Mouse (Mus musculus) frontal cortex, adult (tissue): ENCODE measurements around the gene Cdca3.

Source experiments
- ATAC-seq: cut with Nextera tagmentation; 2 replicates; pipeline ENCODE4 v1.9.2; 2017; ENCODE audit warnings: mild to moderate bottlenecking, moderate library complexity, mixed read lengths; ENCODE audit not compliant: low TSS enrichment

Cdca3 gene

DNA sequence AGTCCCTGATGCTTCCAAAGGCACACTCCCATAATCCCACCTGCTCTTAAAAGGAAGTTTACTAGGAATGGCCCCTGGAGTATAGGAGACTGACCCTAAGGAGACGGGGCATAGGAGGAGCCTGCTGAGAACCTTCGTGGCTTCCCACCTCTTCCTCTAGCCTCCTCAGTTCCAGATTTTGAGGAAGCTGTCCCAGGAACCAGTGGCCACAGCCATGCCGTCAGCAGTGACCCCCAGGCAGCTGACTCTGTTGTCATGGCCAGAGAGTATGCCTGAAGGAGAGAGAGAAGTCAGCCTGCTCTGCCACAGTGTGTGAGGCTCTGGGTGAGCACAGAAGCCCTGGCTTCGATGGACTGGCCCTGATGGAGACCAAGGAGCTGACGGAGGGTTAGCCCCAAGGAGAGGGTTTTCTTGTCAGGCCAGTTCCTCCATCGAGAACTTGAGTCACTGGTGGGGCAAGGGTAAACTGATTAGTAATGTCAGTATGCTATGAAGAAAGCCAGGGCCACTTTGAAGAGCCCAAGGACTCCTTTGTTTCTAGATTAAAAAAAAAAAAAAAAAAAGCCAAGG lies 5.2 kb downstream of the Cdca3 start:
- no peak for ATAC-seq

DNA sequence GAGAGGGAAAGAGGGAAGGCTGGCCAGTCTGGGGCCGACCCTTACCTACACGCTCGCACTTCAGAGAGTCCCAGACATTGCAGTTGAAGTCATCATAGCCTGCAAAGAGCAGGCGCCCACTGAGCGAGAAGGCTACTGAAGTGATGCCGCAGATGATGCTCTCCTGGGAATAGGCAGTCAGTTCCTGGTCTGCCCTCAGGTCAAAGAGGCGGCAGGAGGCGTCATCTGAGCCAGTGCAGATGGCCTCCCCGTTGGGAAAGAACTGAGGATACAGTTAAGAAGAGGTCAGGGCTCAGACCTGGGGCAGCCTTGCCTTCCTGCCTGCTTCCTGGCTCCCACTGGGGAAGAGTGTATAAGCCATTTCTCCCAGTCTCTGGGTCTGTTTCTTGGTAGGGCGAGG lies 6.2 kb downstream of the Cdca3 start:
- no peak for ATAC-seq

DNA sequence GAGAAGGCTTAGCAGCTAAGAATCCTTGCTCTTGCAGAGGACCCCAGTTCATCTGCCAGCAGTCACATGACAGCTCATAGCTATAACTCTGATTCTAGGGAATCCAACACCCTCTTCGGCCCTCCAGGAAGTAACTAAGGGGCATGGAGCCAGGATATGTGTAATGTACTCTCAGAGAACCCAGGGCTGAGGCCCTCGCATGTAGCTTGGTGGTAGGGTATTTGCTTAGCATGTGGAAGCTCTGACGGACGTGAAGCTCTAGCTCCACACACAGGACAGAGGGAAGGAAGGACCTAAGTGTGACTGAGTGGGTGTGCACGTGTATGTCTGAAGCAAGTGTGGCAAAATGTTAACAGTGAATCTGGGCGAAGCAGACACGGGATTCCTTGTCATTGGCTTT lies 7.1 kb downstream of the Cdca3 start:
- ATAC-seq = 0 out of 2 replicates have a peak, but pooled peaks have one; percentile 24

DNA sequence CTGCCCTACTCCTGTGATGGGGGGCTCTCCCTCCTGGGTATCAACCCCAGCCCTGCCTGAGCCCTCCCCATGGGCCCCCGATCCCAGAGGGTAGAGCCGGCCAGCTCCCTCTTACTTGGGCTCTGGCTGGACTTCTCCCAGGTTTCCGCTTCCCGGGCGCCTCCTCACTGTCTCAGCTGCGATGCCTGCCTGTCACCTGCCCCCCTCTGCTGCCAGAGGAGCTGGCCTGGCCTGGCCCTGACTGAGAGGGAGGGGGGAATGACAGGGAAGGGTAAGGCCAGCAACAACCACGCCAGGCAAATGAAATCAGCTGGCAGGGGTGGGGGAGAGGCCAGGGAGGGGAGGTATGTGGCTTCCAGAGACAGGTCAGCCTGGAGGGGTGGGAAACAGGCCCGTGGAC lies 10.5 kb downstream of the Cdca3 start:
- no peak for ATAC-seq

DNA sequence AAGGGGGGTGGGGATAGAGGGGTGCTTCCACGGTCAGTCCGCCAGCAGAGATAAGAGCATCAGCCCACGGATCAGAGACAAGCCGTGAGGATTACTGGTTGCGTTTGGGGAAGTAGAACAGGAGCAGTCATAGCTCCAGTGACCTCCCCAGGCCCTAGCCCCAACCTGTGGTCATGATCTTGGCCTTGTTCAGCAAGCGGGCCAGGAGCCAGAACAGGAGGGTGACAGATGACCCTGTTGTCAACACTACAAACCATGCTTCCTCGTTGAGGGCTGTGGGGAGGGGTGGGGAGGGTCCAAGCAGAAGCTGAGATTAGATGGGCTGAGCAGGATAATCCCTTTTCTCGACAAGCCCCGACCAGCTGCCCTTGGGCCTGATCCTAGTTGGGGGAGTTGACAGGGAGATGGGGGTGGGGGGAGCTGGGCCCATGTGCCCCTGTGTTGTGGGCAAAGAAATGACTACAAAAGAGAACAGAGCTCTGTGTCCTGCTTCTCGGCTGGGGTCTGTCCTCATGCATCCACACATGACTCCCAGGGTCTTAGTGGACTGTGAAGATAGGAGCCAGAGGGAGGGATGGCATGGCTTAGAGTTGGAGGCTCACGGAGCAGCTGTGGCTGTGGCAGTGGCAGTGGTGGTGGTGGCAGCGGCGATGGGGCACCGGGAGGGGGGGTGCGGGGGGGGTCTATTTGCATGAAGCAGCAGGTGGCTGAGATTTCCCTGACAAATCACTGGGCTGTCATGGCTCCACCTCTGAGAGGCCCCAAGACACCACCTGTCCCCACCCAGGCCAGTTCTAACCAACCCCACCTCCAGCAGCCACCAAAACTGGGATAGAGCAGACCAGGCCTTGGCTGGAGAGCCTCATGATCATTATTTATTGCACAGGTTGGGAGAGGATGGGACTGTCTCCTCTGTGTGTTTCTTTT lies 11.2 kb downstream of the Cdca3 start, which contains the start of gene Gnb3:
TSS of gene Gnb3 (minus strand) at position 35 of the 927 bp plus-strand sequence.
- no peak for ATAC-seq

DNA sequence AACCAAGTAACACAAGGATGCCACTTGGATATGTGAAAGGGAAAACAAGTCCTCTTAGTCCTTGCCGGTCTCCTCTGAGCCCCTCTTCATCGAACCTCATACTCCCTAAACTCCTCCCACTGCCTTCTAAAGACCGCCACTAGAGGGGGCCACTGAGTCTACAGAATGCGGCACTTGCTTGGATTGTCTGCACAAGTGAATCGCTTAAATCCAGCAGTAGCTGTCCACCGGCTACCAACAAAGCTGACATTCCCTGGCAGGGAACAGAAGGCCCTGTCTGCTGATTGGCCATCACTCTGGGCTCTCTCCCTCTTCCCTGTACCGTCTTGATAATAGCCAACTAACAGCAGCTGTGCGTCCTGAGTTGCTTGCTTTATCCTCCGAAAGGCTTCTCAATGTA lies 18.0 kb downstream of the Cdca3 start:
- ATAC-seq = peak; percentile 92

DNA sequence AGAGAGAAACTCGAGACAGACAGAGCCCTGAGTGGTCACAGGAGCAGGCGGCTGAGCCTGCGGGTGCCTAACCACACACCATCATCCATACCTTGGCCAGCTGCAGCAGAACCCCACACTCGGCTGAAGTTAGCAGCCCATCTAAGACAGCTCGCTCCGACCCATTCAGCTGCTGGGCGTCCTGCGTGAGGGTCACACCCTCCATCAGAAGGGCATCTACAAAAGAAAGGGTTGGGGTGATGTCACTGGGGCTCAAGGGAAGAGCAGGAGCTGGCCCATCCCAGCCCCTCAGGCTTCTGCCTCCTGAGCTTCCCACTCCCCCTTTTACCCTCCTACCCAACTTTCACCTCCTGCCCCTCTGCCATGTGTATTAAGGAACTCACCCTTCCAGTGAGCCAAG lies 21.2 kb downstream of the Cdca3 start:
- ATAC-seq = no peak

DNA sequence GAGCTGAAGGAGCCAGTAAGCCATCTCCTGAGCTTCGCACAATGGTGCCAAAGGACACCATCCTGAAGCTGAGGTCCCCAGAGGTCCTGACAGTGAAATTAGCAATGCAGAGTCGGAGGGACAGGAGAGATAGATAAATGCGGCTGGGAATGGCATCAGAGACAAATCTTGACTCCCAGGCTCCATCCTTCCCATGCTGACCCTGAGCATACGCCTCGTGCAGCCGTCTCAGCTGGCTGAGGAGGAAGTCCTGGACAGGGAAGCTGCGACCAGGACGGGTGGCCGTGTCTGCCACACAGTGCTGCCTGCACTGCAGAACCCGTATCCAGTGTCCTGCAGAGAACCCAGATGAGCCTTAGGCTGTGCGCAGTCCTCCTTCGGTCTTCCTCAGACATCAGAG lies 25.3 kb downstream of the Cdca3 start:
- no peak for ATAC-seq

DNA sequence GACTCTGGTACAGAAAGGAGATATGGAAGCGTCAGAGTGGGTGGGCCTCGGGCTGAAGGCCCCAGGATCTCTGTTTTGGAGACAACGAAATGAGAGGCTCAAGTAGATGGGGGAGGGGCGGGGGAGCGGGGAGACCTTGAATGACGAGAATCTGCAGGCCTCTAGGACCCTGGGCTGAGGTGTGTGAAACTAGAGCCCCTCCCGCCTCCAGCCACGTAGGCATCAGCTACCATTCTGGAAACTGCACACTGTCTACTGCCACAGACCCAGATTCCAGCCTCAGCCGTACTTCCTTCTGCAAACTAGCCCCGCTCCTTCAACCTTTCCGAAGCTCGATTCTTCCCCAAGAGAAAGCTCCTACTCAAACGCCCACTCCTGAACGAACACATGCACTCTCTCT lies 27.0 kb downstream of the Cdca3 start:
- ATAC-seq = peak; percentile 20; the same call in 1 of the 2 replicates

DNA sequence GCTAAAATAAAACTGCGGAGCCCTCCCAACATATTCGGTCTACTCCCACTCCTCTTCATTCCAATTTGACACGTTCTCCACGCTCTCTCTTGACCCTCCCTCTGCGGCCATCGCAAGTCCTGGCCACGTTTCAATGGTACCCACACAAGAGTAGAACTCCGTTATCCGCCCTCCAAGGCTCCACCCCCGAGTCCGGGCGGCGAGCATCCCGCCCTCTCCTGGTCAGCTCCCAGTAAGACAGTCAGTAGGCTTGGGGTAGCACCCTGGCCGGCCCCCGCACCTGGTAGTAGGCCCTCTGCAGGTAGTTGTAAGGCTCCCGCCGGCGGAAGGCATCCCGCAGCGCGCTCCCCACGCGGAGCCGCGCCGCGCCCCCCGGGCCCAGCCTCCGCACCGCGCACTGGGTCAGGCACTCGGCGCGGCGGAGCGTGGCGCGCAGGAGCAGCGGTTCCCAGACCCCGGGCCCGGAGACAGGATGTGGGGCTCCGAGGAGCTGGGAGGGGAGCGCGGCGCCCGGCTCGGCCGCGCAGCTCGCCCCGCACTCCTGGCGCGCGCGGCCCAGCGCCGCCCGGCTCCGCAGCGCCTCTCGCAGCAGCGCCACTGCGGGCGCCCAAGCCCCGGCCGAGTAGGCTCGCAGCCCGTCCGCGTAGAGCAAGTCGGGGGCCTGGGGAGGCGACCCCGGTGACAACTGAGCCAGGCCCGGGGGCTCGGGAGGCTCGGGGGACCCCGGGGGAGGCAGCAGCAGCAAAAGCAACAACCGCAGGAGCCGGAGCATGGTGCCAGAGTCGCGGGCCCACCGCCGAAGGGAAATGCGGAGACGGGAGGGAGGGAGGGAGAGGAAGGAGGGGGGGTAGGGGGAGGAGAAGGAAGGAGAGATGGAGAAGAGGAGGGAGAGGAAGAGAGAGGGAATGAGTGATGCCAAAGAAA lies 27.8 kb downstream of the Cdca3 start, which contains the start of gene P3h3:
TSS of gene P3h3 (minus strand) at position 837 of the 924 bp plus-strand sequence.
- peak; percentile 58 for ATAC-seq

DNA sequence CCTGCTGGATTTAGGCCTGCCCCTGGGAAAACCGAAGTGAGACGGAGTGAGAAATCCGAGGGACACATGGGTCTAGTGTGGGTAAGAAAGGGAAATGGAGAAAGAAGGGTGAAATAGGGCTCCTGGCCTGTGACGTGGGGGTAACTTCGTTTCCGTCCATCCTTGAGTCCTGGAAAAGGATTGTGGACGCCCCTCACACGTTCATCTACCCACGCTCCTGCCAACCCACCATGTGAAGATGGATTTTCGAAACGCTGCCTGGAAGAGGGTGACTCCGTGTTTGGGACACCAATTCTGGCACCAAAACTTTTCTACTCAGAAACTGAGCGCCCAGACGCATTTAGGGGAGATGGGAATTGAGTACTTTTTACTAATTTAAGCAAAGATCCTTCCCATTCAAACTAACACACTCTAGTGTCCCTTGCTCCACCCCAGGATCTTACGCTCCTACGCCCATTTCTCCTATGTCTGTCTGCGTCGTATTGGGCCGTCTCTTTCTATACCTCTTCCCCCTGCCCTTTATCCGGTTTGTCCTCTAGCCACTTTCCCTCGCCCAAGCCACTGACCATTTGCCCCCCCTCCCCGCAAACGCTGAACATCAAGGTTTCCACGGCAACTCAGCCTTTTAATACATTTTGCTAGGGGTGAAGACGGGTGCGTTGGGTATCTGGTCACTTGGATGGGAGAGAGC lies 28.6 kb downstream of the Cdca3 start:
- no peak for ATAC-seq

DNA sequence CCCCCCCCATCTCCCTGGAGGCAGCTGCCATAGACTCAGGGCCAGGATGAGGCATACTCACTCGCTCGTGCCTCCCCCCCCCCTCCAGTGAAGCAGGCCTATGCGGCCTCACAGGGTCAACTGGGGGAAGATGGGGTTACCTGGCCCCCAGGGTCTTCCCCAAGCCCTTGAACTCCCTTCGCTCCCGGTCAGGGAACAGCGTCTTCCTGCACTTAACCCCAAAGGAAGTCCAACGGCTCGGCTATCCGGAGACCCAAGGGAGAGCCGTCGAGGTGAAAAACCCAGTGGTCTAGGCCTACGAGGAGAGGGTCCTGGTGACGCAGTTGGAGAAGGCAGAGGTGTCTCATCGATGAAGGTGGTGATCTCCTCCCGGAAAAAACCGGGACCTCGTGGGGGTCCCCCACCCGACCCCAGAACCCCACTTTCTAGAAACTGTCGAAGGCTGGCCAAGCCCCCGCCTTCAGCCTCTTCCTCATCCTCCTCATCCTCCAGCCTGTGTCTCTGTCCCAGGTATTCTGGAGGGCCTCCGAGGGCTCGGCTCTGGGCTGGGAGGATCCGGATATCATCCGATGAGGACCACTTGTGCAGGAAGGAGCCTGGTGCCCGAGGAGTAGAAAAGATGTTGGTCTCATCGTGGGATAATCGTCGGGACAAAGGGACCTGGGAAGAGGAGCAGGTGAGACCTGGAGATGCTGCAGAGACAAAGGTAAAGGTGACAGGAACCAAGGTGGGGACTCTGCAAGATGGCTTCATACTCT lies 29.4 kb downstream of the Cdca3 start:
- ATAC-seq = no peak

DNA sequence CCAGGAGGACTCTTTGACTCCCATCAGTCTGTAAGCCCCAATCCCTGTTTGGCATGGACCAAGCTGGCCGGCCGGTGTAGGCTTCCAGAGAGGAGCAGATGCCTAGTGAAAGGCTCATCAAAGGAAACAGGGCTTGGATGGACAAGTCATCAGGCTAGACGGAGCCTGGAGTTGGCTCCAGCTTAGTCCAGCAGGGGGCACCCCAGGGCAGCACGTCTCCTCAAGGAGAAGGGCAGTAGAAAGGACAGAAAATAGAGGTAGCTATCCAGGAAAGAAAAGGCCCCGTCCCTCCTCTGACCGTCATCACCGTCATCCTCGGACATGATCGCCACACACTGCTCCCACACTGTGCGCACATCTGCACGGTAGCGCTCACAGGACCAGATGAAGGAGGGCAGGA lies 30.4 kb downstream of the Cdca3 start:
- peak; percentile 18 for ATAC-seq

DNA sequence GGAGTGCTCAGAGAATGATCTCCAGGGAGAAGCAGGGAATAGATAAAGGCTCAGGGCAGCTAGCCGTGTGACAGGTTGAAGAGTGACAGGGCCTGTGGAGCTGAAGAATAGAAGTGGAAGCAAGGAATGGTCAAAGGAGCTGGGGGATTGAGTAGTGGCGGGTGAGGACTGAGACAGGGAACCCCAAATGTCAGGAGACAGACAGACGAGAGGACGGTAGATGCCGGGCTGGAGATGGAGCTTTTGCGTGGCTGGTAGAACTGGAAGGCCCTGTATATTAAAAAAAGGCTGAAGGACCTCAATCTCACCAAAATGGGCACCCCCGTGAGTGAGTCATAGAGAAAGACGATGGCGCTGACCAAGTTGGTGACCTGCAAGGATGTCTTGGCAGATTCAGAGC lies 31.2 kb downstream of the Cdca3 start:
- no peak for ATAC-seq

DNA sequence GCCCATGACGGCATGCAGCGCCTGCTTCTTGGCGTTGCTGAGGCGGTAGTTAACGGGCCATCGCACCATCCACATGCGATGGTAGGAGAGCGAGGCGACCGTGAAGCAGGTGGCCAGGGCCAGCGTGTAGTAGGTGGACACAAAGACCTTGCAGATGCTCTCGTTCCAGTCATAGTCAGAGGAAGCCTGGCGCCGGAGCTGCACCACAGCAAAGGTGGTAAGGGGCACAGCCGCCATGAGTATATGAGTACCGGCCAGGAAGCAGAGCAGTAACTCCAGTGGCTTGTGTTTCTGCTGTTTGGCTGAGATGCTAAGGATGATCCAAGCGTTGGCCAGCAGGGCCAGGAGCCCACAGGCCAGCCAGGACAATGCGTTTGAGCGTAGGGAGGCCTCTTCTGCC lies 31.9 kb downstream of the Cdca3 start:
- ATAC-seq = no peak

DNA sequence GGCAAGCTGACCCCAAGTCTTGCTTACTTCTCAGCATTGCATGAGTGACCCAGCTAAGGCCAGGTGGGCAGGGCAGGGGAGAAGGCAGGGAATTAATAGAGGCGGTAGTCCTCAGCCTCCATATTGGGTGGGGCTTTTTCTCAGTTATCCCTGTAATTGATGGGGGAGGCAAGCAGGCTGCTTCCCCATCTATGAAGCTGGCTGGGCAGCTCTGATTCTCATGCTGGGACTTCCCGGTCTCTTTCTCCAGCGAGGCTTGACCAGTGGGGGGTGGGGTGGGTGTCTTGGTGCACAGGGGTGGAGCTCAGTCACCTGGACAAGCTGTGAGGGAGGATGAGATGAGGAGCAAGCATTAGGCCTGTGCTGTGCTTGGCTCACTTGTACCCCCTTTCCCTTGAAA lies 32.5 kb downstream of the Cdca3 start:
- no peak for ATAC-seq

DNA sequence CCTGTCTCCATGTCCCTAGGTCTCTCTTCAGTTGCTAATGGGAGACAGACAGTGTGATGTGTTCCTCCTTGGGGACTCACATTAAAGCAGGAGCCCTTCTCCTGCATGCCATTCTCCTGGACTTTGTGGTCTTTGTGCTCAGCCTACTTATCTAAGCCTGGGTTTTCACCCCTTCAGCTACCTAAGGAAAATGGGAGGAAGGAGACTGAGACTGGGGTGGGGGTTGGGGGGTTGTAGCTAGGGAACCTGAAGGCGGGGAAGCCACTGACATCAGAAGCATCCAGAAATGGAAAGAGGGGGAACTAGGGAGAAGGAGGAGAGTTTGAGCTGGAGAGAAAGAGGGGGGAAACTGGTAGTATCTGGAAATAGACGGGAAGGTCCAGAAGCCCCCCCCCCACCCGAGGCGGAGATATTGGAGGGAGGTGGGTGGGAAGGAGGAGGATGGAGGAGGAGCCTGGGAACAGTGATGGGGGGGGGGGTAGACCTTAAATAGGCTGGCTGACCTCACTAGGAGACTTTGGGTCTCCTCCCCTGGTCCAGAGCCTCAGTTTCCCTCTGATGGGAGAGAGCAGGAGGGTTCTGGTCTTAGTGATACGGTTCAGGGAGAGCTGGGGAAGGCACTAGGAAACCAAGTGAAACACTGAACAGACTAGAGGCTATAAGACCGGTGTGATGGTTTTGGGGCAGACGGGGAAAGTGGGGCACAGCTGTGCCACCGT lies 33.2 kb downstream of the Cdca3 start:
- 0 out of 2 replicates have a peak, but pooled peaks have one; percentile 8 for ATAC-seq

DNA sequence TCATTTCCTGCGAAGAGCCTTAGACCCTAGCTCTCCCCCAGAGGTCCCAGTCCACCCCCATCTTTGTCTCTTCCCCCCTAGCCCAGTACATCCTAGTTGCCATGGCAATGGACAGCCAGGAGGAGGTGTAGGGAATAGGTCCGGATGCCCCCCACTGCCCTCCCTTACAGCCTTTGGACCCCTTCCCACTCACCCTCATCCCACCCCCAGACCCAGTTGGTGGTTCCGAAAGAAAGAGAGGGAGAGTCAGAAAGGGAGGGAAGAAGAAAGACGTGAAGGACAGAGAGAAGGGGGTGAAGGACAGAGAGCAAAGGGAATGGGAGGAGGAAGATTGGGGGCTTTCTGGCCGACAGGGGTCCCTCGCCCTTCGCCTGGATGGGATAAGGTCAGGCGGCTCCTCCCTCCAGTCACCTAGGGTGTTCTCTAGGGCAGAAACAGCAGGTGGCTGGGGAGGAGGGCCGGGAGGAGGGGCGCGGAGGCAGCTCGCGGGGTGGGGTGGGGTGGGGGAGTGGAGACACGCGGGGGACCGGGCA lies 33.8 kb downstream of the Cdca3 start:
- ATAC-seq = no peak

DNA sequence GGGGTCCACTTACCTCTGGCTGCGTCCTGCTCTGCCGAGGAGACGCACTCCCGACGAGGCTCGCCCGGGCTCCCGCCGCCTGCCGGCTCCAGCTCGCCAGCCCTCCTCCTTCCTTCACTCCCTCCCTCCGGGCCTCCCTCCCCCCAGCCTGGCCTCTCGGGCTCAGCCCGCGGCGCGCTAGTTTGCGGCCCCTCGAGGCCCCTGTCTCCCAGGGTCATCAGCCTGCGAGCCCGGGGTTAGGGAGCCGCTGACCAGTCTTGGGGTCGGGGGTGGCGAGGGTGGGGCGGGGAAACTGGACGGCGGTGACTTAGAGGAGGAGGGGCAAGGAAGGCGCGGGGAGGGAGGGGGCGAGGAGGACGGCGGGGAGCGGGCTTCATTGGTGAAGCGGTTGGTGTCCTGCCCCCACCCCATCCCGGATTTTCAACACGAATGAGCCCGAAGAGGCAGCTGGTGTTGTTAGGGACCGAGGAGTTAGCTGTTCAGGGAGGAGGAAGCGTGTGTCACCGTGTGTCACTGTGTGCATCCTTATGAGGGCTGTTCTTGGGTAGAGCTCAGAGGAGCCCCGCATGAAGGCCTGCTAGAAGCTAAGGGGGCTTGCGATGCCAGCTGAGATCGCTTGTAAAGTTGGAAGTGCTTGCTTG lies 34.4 kb downstream of the Cdca3 start, which contains the start of gene Gpr162:
TSS of gene Gpr162 (minus strand) at position 326 of the 641 bp plus-strand sequence.
- ATAC-seq = peak; percentile 45
